Mouse (Mus musculus) heart, adult 2 months (tissue): ENCODE measurements around the gene Srr.

ENCODE experiments used
- CTCF ChIP-seq: fragments of 200-600 bp; IDR thresholded peaks from 2 replicates; pipeline ENCODE4 v1.8.1; 2022; ENCODE audit warnings: antibody characterized with exemption, mild to moderate bottlenecking, moderate library complexity
- POLR2A ChIP-seq: fragments of 200-500 bp; IDR thresholded peaks from 2 replicates; pipeline ENCODE4 v1.6.1; 2011; ENCODE audit warnings: mild to moderate bottlenecking, low read depth, low read length, control low read depth; ENCODE audit not compliant: insufficient read depth

DNA sequence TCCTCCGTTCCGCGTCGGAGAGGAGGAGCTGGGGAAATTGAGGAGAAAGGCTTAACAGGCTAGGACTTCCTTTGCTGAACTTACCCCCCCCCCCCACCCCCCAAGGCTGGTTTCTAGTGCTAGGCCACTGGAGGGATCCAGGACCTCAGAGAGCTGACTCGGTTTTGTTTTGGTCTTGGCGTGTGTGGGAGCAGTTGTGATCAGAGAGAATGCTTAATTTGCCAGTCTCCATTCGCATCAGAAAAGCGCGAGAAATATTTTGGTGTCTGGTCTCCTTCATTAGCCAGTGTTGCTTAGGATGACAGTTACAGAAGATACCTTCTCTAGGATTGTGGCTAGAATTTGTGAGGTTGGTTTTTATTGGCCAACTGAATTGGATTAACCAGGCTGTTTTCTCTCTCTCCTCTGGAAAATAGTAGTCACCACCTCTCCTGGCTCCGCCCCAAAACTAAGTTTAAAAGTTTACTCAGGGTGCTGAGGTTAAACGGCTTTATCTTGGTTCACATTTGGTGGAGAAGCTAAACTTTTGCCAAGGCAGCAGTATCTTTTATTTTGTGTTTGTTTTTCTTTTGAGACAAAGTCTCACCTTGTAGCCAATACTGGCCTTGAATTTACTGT is 749 bp upstream of the Srr start:
- TF ChIP-seq CTCF, result no peak
- TF ChIP-seq POLR2A, result no peak
